Mouse (Mus musculus): ENCODE measurements around the gene Rnf34. TPM values are rescaled to one million over a fixed set of nuclear protein-coding genes. Genes with fewer than 3 reads are reported as not detected.
A peak's percentile ranks its signal among the peaks of the same experiment; 100 is the strongest.

Gene Rnf34
- total and polyA plus RNA-seq, 3 experiments = 18.4 to 29.1 (median 24.6) TPM

DNA sequence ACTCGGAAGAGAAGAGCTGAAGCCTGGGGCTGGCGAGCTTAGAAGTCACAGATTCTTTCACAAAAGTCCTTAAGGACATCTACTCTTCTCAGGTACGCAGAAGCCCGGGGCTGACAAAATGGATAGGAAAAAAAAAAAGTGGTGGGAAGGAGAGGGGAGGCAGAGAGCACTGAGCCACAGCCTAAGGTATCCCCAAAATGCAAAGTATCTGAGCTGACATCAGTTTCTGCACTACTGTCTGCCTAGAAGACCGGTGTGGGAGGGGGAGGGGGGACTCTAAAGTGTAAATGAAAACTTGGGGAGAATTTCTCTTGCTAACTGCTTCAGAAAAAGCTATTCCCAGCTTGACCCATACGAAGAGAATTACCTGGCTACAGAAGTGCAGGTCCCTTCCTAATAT is 48.3 kb downstream of the Rnf34 start:
- Histone ChIP-seq H3K36me3 (replicated peaks in 1 of 2; ENCODE audit: control insufficient read depth in 1 of 2, insufficient read depth in 1 of 2, low read length in 1 of 2) (peaks cover 0 to 26% of the 10 kb centered on the region in 2 experiments), H3K4me1 (ENCODE audit: control insufficient read depth in 1 of 2, insufficient read depth in 2 of 2) (peaks cover 9 to 81% of the 10 kb centered on the region in 2 experiments), H3K4me3 (replicated peaks in 1 of 3; ENCODE audit: low read depth in 2 of 3, low read length in 2 of 3, poor library complexity in 1 of 3) (peak overlapping the region; percentile 72 to 84 (median 72)), H3K27ac (ENCODE audit: insufficient read depth, low read depth) (peak overlapping the region; percentile 58), H3K79me2 (replicated peaks; ENCODE audit: control insufficient read depth, extremely low read depth, insufficient read depth, poor library complexity, severe bottlenecking) (peaks cover 62% of the 10 kb centered on the region), H3K4me2 (ENCODE audit: insufficient read depth, low read depth, poor library complexity, severe bottlenecking) (peak overlapping the region; percentile 87), H3K9ac (ENCODE audit: insufficient read depth, low read depth) (peak overlapping the region; percentile 95), H3K27me3 (replicated peaks) (no peaks in the 10 kb centered on the region), H3K9me3 (replicated peaks; ENCODE audit: low read length) (no peaks in the 10 kb centered on the region)
- dilution Hi-C loops (cut with MboI; ENCODE audit: extremely low pct_ligation_motif_present, extremely low pct_unique_long_range_greater_than_20kb, low sequenced_read_pairs) (no loop called here), in situ Hi-C loops (cut with MboI; ENCODE audit: low pct_ligation_motif_present, low pct_unique_long_range_greater_than_20kb, low sequenced_read_pairs) (no loop called here)
- no peak for DNase-seq (ENCODE audit: extremely low read depth)
- TF ChIP-seq MAX (IDR thresholded peaks at IDR 0.05; ENCODE audit: low read length) (peak; percentile 37; the same call in 1 of the 2 replicates), ETS1 (conservative IDR thresholded peaks at IDR 0.05; ENCODE audit: low read depth, low read length) (peak; percentile 54; the same call in 1 of the 2 replicates), TCF12 (IDR thresholded peaks at IDR 0.05; ENCODE audit: low read depth, low read length) (no peak), ZC3H11A (IDR thresholded peaks at IDR 0.05; ENCODE audit: low read depth, low read length) (no peak), ZNF384 (IDR thresholded peaks at IDR 0.05; ENCODE audit: low read depth, low read length) (peak; percentile 79), SIN3A (IDR thresholded peaks at IDR 0.05; ENCODE audit: low read length) (no peak), UBTF (IDR thresholded peaks at IDR 0.05; ENCODE audit: low read depth, low read length) (0 out of 2 replicates have a peak, but pooled peaks have one; percentile 34), JUND (conservative IDR thresholded peaks at IDR 0.05; ENCODE audit: low read depth, low read length) (0 out of 2 replicates have a peak, but pooled peaks have one; percentile 30), CHD2 (IDR thresholded peaks at IDR 0.05; ENCODE audit: low read length) (peak; percentile 60; the same call in 1 of the 2 replicates), MEF2A (IDR thresholded peaks at IDR 0.05; ENCODE audit: borderline replicate concordance, low read depth, low read length) (peak; percentile 28; the same call in 1 of the 2 replicates), POLR2A (IDR thresholded peaks at IDR 0.05; ENCODE audit: low read depth, low read length) (no peak), ZKSCAN1 (IDR thresholded peaks at IDR 0.05; ENCODE audit: borderline replicate concordance, low read depth, low read length) (no peak), MAZ (IDR thresholded peaks at IDR 0.05; ENCODE audit: low read depth, low read length) (peak; percentile 56; the same call in 1 of the 2 replicates), IRF4 (IDR thresholded peaks at IDR 0.05; ENCODE audit: low read depth, low read length) (no peak; the same call in 1 of the 2 replicates), BHLHE40 (IDR thresholded peaks at IDR 0.05; ENCODE audit: low read depth, low read length) (0 out of 2 replicates have a peak, but pooled peaks have one; percentile 23), RAD21 (IDR thresholded peaks at IDR 0.05; ENCODE audit: low read depth, low read length) (no peak)

GRCm38 (mm10) chr5:122898963-122899776 is 49.3 kb downstream of the Rnf34 start:
- dilution Hi-C loops (cut with MboI; ENCODE audit: extremely low pct_ligation_motif_present, extremely low pct_unique_long_range_greater_than_20kb, low sequenced_read_pairs) (no loop called here), in situ Hi-C loops (cut with MboI; ENCODE audit: low pct_ligation_motif_present, low pct_unique_long_range_greater_than_20kb, low sequenced_read_pairs) (no loop called here)
- H3K9me3 ChIP-seq (replicated peaks; ENCODE audit: low read length) = no peaks in the 10 kb centered on the region
- peak overlapping the region; percentile 87 for H3K4me2 ChIP-seq (ENCODE audit: insufficient read depth, low read depth, poor library complexity, severe bottlenecking)
- DNase-seq (ENCODE audit: extremely low read depth) = no peak
- H3K4me1 ChIP-seq (ENCODE audit: control insufficient read depth in 1 of 2, insufficient read depth in 2 of 2) = peaks cover 9 to 82% of the 10 kb centered on the region in 2 experiments
- H3K36me3 ChIP-seq (replicated peaks in 1 of 2; ENCODE audit: control insufficient read depth in 1 of 2, insufficient read depth in 1 of 2, low read length in 1 of 2) = peaks cover 0 to 36% of the 10 kb centered on the region in 2 experiments
- H3K27ac ChIP-seq (ENCODE audit: insufficient read depth, low read depth) = peak overlapping the region; percentile 66
- H3K4me3 ChIP-seq (replicated peaks in 1 of 3; ENCODE audit: low read depth in 2 of 3, low read length in 2 of 3, poor library complexity in 1 of 3) = peak overlapping the region; percentile 72 to 84 (median 72)
- peaks cover 52% of the 10 kb centered on the region for H3K79me2 ChIP-seq (replicated peaks; ENCODE audit: control insufficient read depth, extremely low read depth, insufficient read depth, poor library complexity, severe bottlenecking)
- peak overlapping the region; percentile 95 for H3K9ac ChIP-seq (ENCODE audit: insufficient read depth, low read depth)
- no peaks in the 10 kb centered on the region for H3K27me3 ChIP-seq (replicated peaks)
- TF ChIP-seq ZNF384 (IDR thresholded peaks at IDR 0.05; ENCODE audit: low read depth, low read length) (peak; percentile 48), ZKSCAN1 (IDR thresholded peaks at IDR 0.05; ENCODE audit: borderline replicate concordance, low read depth, low read length) (no peak), TCF12 (IDR thresholded peaks at IDR 0.05; ENCODE audit: low read depth, low read length) (0 out of 2 replicates have a peak, but pooled peaks have one; percentile 8), SIN3A (IDR thresholded peaks at IDR 0.05; ENCODE audit: low read length) (peak; percentile 21; the same call in 1 of the 2 replicates), MXI1 (IDR thresholded peaks at IDR 0.05; ENCODE audit: low read depth, low read length) (no peak; the same call in 1 of the 2 replicates), ELF1 (IDR thresholded peaks at IDR 0.05; ENCODE audit: low read depth, low read length) (0 out of 2 replicates have a peak, but pooled peaks have one; percentile 35)
